Comparison of ENCODE assay signal across 15 mouse cellular contexts in genomic region chr13:111896279-111896678, GRCm38 (mm10).
DNase-seq lines count a peak whose midpoint lies in the region; ATAC-seq and TF ChIP-seq lines count a peak whose summit lies in the region.
"Had no signal": no experiment of that assay in that cellular context is flagged by ENCODE, and none has a peak within 500 bp of the region (broad histone marks: within the 10 kb centered on the region; RNA-seq: fewer than 3 reads in every experiment).

No protein-coding gene starts in this region.

- no peaks in the 10 kb centered on the region for H3K27me3 ChIP-seq in liver, adult 2 months (ENCODE audit: control insufficient read depth, insufficient read depth, low read length)
- H3K27me3 ChIP-seq in embryonic facial prominence, embryonic 10.5 days (replicated peaks; ENCODE audit: low read depth, poor library complexity, severe bottlenecking): no peaks in the 10 kb centered on the region
- H3K27me3 ChIP-seq: hindbrain, embryonic 15.5 days; limb, embryonic 15.5 days; midbrain, embryonic 13.5 days; neural tube, embryonic 15.5 days had no signal

- no peak for TF ChIP-seq CTCF in liver, adult 2 months (IDR thresholded peaks at IDR 0.05; ENCODE audit: low read depth, low read length)

- peak; percentile 33 for DNase-seq in liver, adult 2 months (ENCODE audit: extremely low read depth, low read depth, low spot score)
- DNase-seq in liver: no peak
- DNase-seq in Muller cell, postnatal 12 days (ENCODE audit: inconsistent ontology term): peak; percentile 22
- DNase-seq in embryonic facial prominence, embryonic 10.5 days (ENCODE audit: low spot score): peak; percentile 8
- DNase-seq in layer of hippocampus, postnatal 36 days: no peak
- DNase-seq in adrenal gland, postnatal 25 days: no peak
- DNase-seq: cerebellum, postnatal 10 days; kidney, postnatal 14 days; right cerebral cortex, postnatal 14 days had no signal

- no peak overlapping the region for H3K4me3 ChIP-seq in liver, adult 2 months (ENCODE audit: insufficient read depth, low read depth, low read length)
- no peak overlapping the region for H3K4me3 ChIP-seq in embryonic facial prominence, embryonic 10.5 days
- H3K4me3 ChIP-seq: hindbrain, embryonic 15.5 days; limb, embryonic 15.5 days; midbrain, embryonic 13.5 days; neural tube, embryonic 15.5 days had no signal

- no peaks in the 10 kb centered on the region for H3K9me3 ChIP-seq in embryonic facial prominence, embryonic 10.5 days
- H3K9me3 ChIP-seq: hindbrain, embryonic 15.5 days; limb, embryonic 15.5 days; midbrain, embryonic 13.5 days; neural tube, embryonic 15.5 days had no signal

- no peak overlapping the region for H3K27ac ChIP-seq in liver, adult 2 months (replicated peaks; ENCODE audit: insufficient read depth, low read depth, low read length)
- no peak overlapping the region for H3K27ac ChIP-seq in embryonic facial prominence, embryonic 10.5 days (replicated peaks)
- H3K27ac ChIP-seq: hindbrain, embryonic 15.5 days; limb, embryonic 15.5 days; midbrain, embryonic 13.5 days; neural tube, embryonic 15.5 days had no signal

- WGBS in liver, adult 2 months: 67% methylated on average over 2 of the region's 2 CpGs
- WGBS in embryonic facial prominence, embryonic 10.5 days: 44% methylated on average over 2 of the region's 2 CpGs

- H3K4me1 ChIP-seq in liver, adult 2 months (ENCODE audit: control insufficient read depth, insufficient read depth, low read length): no peaks in the 10 kb centered on the region
- H3K4me1 ChIP-seq in embryonic facial prominence, embryonic 10.5 days: peaks cover 16% of the 10 kb centered on the region

- H3K79me2 ChIP-seq in liver, adult 2 months (ENCODE audit: control insufficient read depth, insufficient read depth, low read length): no peaks in the 10 kb centered on the region

- no peak for TF ChIP-seq POLR2A in liver, adult 2 months (IDR thresholded peaks at IDR 0.05; ENCODE audit: extremely low read depth, insufficient read depth, low read length)

- ATAC-seq in megakaryocyte progenitor cell, adult 5-6 weeks (replicated peaks; ENCODE audit: poor library complexity): peak; percentile 76
- ATAC-seq: forebrain, embryonic 16.5 days; midbrain, embryonic 13.5 days had no signal

- H3K9ac ChIP-seq in liver, adult 2 months (ENCODE audit: low read depth, low read length): no peak overlapping the region
- H3K9ac ChIP-seq: hindbrain, embryonic 15.5 days; limb, embryonic 15.5 days; midbrain, embryonic 13.5 days; neural tube, embryonic 15.5 days had no signal

- no peaks in the 10 kb centered on the region for H3K36me3 ChIP-seq in liver, adult 2 months (ENCODE audit: control insufficient read depth, insufficient read depth, low read length)
- H3K36me3 ChIP-seq in embryonic facial prominence, embryonic 10.5 days (replicated peaks): no peaks in the 10 kb centered on the region
- H3K36me3 ChIP-seq: hindbrain, embryonic 15.5 days; limb, embryonic 15.5 days; midbrain, embryonic 13.5 days; neural tube, embryonic 15.5 days had no signal

Comparison
In these comparisons a context has a peak if more than half of its experiments do, and no peak if none do; other contexts are left out.
1. DNase-seq: peak in liver, adult 2 months (single experiment), Muller cell, postnatal 12 days (single experiment) and embryonic facial prominence, embryonic 10.5 days (single experiment); none in liver (single experiment), layer of hippocampus, postnatal 36 days (0 of 2) and adrenal gland, postnatal 25 days (single experiment).